Mouse (Mus musculus): ENCODE results near the gene Tns1. TPM values are rescaled to one million over a fixed set of nuclear protein-coding genes. Genes with fewer than 3 reads are reported as not detected.

Tns1 gene
- polyA plus RNA-seq, 1 experiment: 117 TPM

DNA sequence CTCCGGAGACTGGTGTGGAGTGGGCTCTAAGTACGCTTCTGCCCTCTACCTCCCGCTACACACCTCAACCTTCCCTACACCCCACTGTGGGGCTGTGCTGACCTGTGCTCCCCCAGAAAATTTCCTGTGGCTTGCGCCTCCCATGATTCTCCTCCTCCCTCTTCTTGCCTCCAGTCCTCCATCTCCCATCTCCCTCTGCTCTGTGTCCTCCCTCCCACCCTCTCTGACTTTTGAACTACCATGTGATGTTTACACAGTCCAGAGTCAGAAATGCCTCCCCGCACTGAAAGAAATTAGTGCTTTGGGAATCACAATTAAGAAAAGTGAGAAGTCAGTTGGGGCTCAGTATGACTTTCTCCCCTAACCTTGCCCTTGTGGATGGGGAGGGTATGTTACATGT is 64.7 kb downstream of the Tns1 start:
- H3K4me1 ChIP-seq (replicated peaks; ENCODE audit: control insufficient read depth, insufficient read depth, low read length): 0 out of 2 replicates have a peak, but pooled peaks cover 2% of the 10 kb centered on the region
- no peak for DNase-seq
- no peak for TF ChIP-seq POLR2A (IDR thresholded peaks at IDR 0.05; ENCODE audit: control insufficient read depth, extremely low read depth, insufficient read depth, low read length, poor library complexity)
- no peak for TF ChIP-seq CTCF (IDR thresholded peaks at IDR 0.05; ENCODE audit: borderline replicate concordance, control insufficient read depth, extremely low read depth, insufficient read depth, low read length, poor library complexity)
- no peaks in the 10 kb centered on the region for H3K27me3 ChIP-seq (ENCODE audit: control insufficient read depth, insufficient read depth, low read length)
- H3K27ac ChIP-seq (ENCODE audit: control insufficient read depth, insufficient read depth, low read length): no peak overlapping the region
- no peaks in the 10 kb centered on the region for H3K36me3 ChIP-seq (ENCODE audit: control insufficient read depth, insufficient read depth, low read length)
- no peak overlapping the region for H3K4me3 ChIP-seq (ENCODE audit: control insufficient read depth, insufficient read depth, low read length)
- 97% methylated on average over 5 of the region's 5 CpGs for WGBS

DNA sequence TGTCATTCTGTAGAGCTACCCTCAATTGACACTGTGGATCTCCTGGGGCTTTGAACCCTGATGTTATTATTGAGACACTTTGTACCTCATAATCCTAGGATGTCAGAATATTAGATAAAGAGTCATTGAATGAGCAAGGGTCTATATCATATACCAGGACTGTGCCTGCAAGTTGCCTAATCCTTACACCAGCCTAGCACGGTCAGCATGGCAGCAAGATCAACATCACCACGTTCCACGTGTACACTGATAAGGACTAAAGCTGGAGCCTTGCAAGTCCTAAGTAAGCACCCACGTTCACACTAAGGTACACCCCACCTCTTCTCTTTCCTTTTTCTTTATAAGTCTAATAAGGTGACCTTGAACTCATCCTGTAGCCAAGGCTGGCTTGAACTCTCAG is 65.5 kb downstream of the Tns1 start:
- TF ChIP-seq POLR2A (IDR thresholded peaks at IDR 0.05; ENCODE audit: control insufficient read depth, extremely low read depth, insufficient read depth, low read length, poor library complexity): no peak
- TF ChIP-seq CTCF (IDR thresholded peaks at IDR 0.05; ENCODE audit: borderline replicate concordance, control insufficient read depth, extremely low read depth, insufficient read depth, low read length, poor library complexity): no peak
- no peaks in the 10 kb centered on the region for H3K27me3 ChIP-seq (ENCODE audit: control insufficient read depth, insufficient read depth, low read length)
- H3K36me3 ChIP-seq (ENCODE audit: control insufficient read depth, insufficient read depth, low read length): no peaks in the 10 kb centered on the region
- 93% methylated on average over 4 of the region's 4 CpGs for WGBS
- no peak overlapping the region for H3K27ac ChIP-seq (ENCODE audit: control insufficient read depth, insufficient read depth, low read length)
- no peak overlapping the region for H3K4me3 ChIP-seq (ENCODE audit: control insufficient read depth, insufficient read depth, low read length)
- no peak for DNase-seq
- H3K4me1 ChIP-seq (replicated peaks; ENCODE audit: control insufficient read depth, insufficient read depth, low read length): 0 out of 2 replicates have a peak, but pooled peaks cover 2% of the 10 kb centered on the region

DNA sequence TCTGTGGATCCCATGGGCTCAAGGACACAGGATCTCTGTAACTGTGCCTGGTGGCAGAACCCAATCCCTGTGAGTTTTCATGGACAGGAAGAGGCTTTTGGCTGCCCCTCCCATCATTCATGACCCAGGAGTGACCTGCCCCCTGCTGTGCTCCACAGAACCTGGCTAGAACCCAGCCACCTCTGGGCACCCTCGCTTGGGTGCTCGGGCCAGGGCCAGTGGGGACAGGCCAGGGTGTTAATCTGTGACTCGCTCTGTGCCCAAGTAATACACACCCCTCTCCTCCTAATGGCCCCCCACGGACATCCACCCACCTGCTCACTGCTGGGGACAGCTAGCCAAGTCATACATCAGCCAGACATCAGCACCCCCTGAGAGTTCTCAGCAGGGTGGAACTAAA is 65.9 kb downstream of the Tns1 start:
- no peaks in the 10 kb centered on the region for H3K36me3 ChIP-seq (ENCODE audit: control insufficient read depth, insufficient read depth, low read length)
- 96% methylated on average over 4 of the region's 4 CpGs for WGBS
- no peak overlapping the region for H3K27ac ChIP-seq (ENCODE audit: control insufficient read depth, insufficient read depth, low read length)
- no peak overlapping the region for H3K4me3 ChIP-seq (ENCODE audit: control insufficient read depth, insufficient read depth, low read length)
- 0 out of 2 replicates have a peak, but pooled peaks cover 2% of the 10 kb centered on the region for H3K4me1 ChIP-seq (replicated peaks; ENCODE audit: control insufficient read depth, insufficient read depth, low read length)
- no peak for DNase-seq
- H3K27me3 ChIP-seq (ENCODE audit: control insufficient read depth, insufficient read depth, low read length): no peaks in the 10 kb centered on the region
- TF ChIP-seq CTCF (IDR thresholded peaks at IDR 0.05; ENCODE audit: borderline replicate concordance, control insufficient read depth, extremely low read depth, insufficient read depth, low read length, poor library complexity) (no peak), POLR2A (IDR thresholded peaks at IDR 0.05; ENCODE audit: control insufficient read depth, extremely low read depth, insufficient read depth, low read length, poor library complexity) (no peak)

DNA sequence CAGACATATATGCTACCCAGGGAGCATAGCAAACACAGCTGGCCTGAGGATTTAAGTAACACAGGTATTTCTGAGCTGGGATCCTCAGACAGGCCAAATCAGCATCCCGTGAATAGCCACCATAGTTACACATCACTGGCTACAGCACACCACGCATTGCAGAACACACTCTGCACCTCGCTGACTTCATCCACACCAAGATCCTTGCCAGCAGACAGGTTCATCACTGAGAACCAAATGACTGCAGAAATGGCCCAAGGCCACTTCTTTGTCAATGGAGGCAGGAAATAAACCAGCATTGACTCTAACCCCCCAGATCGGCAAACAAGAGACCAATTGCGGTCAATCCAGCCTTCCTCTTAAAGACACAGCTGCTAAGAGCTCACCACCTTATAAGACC is 66.7 kb downstream of the Tns1 start:
- 0 out of 2 replicates have a peak, but pooled peaks cover 2% of the 10 kb centered on the region for H3K4me1 ChIP-seq (replicated peaks; ENCODE audit: control insufficient read depth, insufficient read depth, low read length)
- H3K36me3 ChIP-seq (ENCODE audit: control insufficient read depth, insufficient read depth, low read length): no peaks in the 10 kb centered on the region
- H3K4me3 ChIP-seq (ENCODE audit: control insufficient read depth, insufficient read depth, low read length): no peak overlapping the region
- DNase-seq: no peak
- no peak overlapping the region for H3K27ac ChIP-seq (ENCODE audit: control insufficient read depth, insufficient read depth, low read length)
- H3K27me3 ChIP-seq (ENCODE audit: control insufficient read depth, insufficient read depth, low read length): no peaks in the 10 kb centered on the region
- WGBS: 88% methylated on average over 5 of the region's 5 CpGs
- TF ChIP-seq POLR2A (IDR thresholded peaks at IDR 0.05; ENCODE audit: control insufficient read depth, extremely low read depth, insufficient read depth, low read length, poor library complexity) (no peak), CTCF (IDR thresholded peaks at IDR 0.05; ENCODE audit: borderline replicate concordance, control insufficient read depth, extremely low read depth, insufficient read depth, low read length, poor library complexity) (no peak)

DNA sequence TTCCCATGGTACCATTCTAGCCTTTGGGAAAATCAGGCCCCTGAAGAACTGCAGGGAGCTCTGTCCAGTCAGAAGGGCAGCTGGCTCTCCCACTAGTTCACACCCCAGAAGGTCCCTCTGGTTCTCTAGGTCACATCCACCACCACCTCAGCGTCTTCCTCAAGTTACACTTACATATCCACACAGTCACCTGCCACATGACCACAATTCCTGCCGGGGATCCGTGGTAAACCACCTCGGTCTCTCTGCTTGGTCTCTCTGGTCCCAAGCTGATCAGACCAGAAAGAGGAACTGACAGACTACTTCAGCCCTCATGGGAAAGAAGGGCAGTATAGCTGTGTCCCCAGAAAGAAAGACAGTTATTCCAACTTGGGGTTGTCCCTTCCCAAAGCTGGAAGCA is 68.7 kb downstream of the Tns1 start:
- Histone ChIP-seq H3K27ac (ENCODE audit: control insufficient read depth, insufficient read depth, low read length) (no peak overlapping the region), H3K4me1 (replicated peaks; ENCODE audit: control insufficient read depth, insufficient read depth, low read length) (0 out of 2 replicates have a peak, but pooled peaks cover 2% of the 10 kb centered on the region), H3K27me3 (ENCODE audit: control insufficient read depth, insufficient read depth, low read length) (no peaks in the 10 kb centered on the region), H3K36me3 (ENCODE audit: control insufficient read depth, insufficient read depth, low read length) (no peaks in the 10 kb centered on the region), H3K4me3 (ENCODE audit: control insufficient read depth, insufficient read depth, low read length) (no peak overlapping the region)
- TF ChIP-seq POLR2A (IDR thresholded peaks at IDR 0.05; ENCODE audit: control insufficient read depth, extremely low read depth, insufficient read depth, low read length, poor library complexity) (no peak), CTCF (IDR thresholded peaks at IDR 0.05; ENCODE audit: borderline replicate concordance, control insufficient read depth, extremely low read depth, insufficient read depth, low read length, poor library complexity) (no peak)
- no peak for DNase-seq
- WGBS: 11% methylated on average over 4 of the region's 4 CpGs

DNA sequence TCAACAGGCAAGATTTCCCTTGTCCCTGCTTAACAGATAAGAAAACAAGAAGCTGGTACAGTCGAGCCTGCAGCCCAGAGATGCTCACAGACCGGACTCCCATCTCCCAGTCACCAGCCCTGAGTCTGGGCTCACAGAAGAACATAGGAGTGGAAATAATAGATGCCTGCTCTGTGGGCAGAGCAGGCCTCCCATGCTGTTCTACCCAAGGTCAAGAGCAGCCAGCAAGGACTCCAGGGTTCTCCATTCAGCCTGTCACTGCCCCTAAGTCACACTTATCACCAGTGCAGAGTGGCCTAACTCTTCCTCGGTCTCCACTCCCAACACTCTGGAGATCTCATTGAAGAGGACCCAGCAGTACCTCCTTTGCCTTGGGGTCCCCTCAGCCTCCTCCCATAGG is 69.8 kb downstream of the Tns1 start:
- Histone ChIP-seq H3K4me3 (ENCODE audit: control insufficient read depth, insufficient read depth, low read length) (no peak overlapping the region), H3K36me3 (ENCODE audit: control insufficient read depth, insufficient read depth, low read length) (no peaks in the 10 kb centered on the region), H3K27ac (ENCODE audit: control insufficient read depth, insufficient read depth, low read length) (no peak overlapping the region), H3K27me3 (ENCODE audit: control insufficient read depth, insufficient read depth, low read length) (no peaks in the 10 kb centered on the region), H3K4me1 (replicated peaks; ENCODE audit: control insufficient read depth, insufficient read depth, low read length) (no peaks in the 10 kb centered on the region)
- WGBS: 91% methylated on average over 3 of the region's 3 CpGs
- DNase-seq: no peak
- TF ChIP-seq POLR2A (IDR thresholded peaks at IDR 0.05; ENCODE audit: control insufficient read depth, extremely low read depth, insufficient read depth, low read length, poor library complexity) (no peak), CTCF (IDR thresholded peaks at IDR 0.05; ENCODE audit: borderline replicate concordance, control insufficient read depth, extremely low read depth, insufficient read depth, low read length, poor library complexity) (no peak)

DNA sequence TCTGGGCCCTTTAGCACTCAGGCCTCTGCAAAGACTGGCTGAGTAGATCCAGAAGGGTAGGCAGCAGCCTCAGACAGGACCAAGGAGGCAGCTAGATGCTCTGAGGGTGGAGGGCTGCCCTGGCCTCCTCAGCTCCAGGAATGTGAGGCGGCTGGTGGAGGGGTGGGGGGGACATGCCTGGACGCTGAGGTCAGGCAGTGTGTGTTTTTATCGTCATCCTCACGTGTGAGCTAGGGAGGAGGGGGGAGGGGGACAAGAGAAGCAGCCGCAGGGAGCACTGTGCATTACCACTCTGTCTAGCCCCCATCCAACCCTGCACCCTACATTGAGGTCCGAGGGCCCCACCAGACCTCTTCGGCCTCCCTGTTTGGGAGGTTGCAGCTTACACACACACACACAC is 70.2 kb downstream of the Tns1 start:
- DNase-seq: no peak
- no peaks in the 10 kb centered on the region for H3K27me3 ChIP-seq (ENCODE audit: control insufficient read depth, insufficient read depth, low read length)
- no peak overlapping the region for H3K27ac ChIP-seq (ENCODE audit: control insufficient read depth, insufficient read depth, low read length)
- H3K36me3 ChIP-seq (ENCODE audit: control insufficient read depth, insufficient read depth, low read length): no peaks in the 10 kb centered on the region
- WGBS: 93% methylated on average over 4 of the region's 7 CpGs
- no peaks in the 10 kb centered on the region for H3K4me1 ChIP-seq (replicated peaks; ENCODE audit: control insufficient read depth, insufficient read depth, low read length)
- no peak for TF ChIP-seq CTCF (IDR thresholded peaks at IDR 0.05; ENCODE audit: borderline replicate concordance, control insufficient read depth, extremely low read depth, insufficient read depth, low read length, poor library complexity)
- no peak for TF ChIP-seq POLR2A (IDR thresholded peaks at IDR 0.05; ENCODE audit: control insufficient read depth, extremely low read depth, insufficient read depth, low read length, poor library complexity)
- H3K4me3 ChIP-seq (ENCODE audit: control insufficient read depth, insufficient read depth, low read length): no peak overlapping the region
